Mouse (Mus musculus): ENCODE results near the gene Prkce. TPM values are rescaled to one million over a fixed set of nuclear protein-coding genes. Genes with fewer than 3 reads are reported as not detected.

The Prkce gene
- polyA plus RNA-seq, 1 experiment from 2014 or later, result 9.6 TPM

DNA sequence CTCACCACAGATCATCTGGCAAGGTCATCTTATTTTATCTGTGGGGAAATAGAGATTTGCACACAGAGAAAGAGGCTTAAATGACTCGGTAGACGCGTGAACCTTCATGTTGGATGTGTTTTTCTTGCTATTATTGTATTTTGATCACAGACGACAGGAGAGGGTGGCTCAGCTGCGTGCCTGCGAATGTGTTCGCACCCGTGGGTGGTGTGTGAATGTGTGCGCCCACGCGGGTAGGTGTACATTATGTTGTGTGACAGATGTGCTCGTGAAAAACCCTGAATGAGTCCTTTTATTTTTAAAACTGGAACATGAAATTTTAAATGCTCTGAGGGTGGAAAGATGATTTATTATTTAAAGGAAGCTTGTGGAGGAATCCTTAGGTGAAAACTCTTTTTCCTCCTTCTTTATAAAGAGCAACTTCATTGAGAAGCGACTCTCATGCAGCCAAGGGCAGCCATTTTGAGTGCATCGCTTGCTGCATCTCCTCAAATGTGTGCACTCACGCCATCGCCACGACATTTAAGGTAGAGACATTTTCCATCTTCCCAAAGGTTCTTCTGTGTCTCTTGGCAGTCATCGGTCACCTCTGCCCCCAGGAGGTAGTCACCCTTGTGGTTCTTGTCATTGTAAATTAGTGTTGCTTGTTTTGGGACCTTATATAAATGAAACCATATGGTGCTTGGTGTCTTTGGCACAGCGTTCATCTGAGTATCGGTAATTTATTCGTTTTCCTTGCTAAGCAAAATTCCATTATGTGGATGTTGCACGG lies 177.8 kb downstream of the Prkce start:
- Histone ChIP-seq H3K9ac (no peak overlapping the region), H3K4me2 (no peak overlapping the region), H3K4me3 (no peak overlapping the region), H3K9me3 (replicated peaks) (no peaks in the 10 kb centered on the region), H3K36me3 (no peaks in the 10 kb centered on the region), H3K27me3 (no peaks in the 10 kb centered on the region), H3K4me1 (replicated peaks) (peaks cover 19% of the 10 kb centered on the region), H3K27ac (no peak overlapping the region)
- 88% methylated on average over 22 of the region's 22 CpGs for WGBS
- no peak for ATAC-seq (replicated peaks; ENCODE audit: insufficient number of reproducible peaks, insufficient read depth, low FRiP score, low read depth)

DNA sequence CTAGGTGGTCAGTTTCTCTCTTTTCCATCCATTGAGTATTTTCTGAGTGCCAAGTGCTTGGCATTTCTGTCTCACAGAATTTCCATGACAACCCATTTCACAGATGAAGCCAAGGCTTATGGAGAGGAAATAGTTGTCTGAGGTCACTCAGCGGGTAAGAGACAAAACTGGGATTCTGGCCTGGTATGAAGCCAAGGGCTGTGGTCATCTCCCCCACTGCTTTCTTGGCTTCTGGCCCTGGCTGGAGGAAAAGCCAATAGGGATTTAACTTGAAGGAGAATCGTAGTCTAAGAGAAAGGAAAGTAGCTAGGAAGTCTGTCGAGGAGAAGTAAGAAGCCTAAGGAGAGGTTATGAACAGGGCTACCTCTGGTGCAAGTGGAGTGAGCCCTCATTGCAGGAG lies 182.7 kb downstream of the Prkce start:
- Histone ChIP-seq H3K4me2 (peak overlapping the region; percentile 52), H3K9ac (no peak overlapping the region), H3K4me3 (no peak overlapping the region), H3K27ac (peak overlapping the region; percentile 80), H3K9me3 (replicated peaks) (no peaks in the 10 kb centered on the region), H3K36me3 (no peaks in the 10 kb centered on the region), H3K4me1 (replicated peaks) (peaks cover 53% of the 10 kb centered on the region), H3K27me3 (no peaks in the 10 kb centered on the region)
- 56% methylated on average over 3 of the region's 3 CpGs for WGBS
- 0 out of 2 replicates have a peak, but pooled peaks have one; percentile 38 for ATAC-seq (replicated peaks; ENCODE audit: insufficient number of reproducible peaks, insufficient read depth, low FRiP score, low read depth)

DNA sequence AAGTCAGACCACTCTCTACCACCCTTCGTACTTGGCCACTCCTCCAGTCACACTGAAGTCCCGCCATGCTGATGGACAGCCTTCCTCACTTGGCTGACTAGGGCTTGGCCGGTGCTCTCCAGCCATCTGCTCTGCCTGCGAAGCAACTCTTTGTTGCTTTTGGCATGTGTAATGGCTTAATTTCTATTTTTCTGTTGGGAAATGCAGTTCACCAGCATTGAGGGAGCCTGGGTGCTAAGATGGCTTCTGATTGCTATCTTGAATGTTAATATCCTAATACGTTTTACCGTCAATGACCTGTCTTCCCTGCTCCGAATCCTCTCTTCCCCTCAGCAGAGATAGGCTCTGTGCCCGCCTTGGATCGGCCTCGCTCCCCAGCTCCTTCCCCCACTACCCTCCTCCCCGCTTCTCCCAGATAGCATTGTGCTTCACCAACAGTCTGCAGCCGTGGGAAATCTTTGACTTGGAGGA lies 183.2 kb downstream of the Prkce start:
- peak; percentile 68; the same call in 1 of the 2 replicates for ATAC-seq (replicated peaks; ENCODE audit: insufficient number of reproducible peaks, insufficient read depth, low FRiP score, low read depth)
- 26% methylated on average over 12 of the region's 12 CpGs for WGBS
- Histone ChIP-seq H3K4me1 (replicated peaks) (peaks cover 55% of the 10 kb centered on the region), H3K9me3 (replicated peaks) (no peaks in the 10 kb centered on the region), H3K4me2 (peak overlapping the region; percentile 52), H3K27ac (peak overlapping the region; percentile 80), H3K4me3 (peak overlapping the region; percentile 17; the same call in 1 of the 2 replicates), H3K36me3 (no peaks in the 10 kb centered on the region), H3K9ac (no peak overlapping the region), H3K27me3 (no peaks in the 10 kb centered on the region)

DNA sequence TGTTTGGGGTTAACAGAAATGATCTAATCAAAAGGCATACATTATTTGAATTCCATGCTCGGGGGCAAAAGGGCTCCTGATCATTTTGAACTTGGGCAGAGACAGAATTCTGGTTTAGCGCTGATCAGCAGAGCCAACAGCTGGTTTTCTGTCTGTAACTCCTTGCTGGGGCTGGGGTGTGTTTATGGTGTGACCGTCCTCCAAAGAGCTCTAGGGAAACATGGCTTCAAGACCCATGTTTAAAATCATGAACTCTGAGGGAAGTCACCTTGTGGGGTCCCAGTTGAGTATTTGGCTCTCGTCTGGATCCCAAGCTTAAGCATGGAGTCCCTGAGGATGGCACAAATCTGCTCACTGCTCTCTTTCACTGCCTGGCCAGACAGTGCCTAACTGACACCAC lies 183.7 kb downstream of the Prkce start:
- no peaks in the 10 kb centered on the region for H3K27me3 ChIP-seq
- no peak overlapping the region for H3K4me3 ChIP-seq
- H3K4me2 ChIP-seq, result peak overlapping the region; percentile 52
- 48% methylated on average over 4 of the region's 4 CpGs for WGBS
- no peaks in the 10 kb centered on the region for H3K9me3 ChIP-seq (replicated peaks)
- H3K4me1 ChIP-seq (replicated peaks), result peaks cover 60% of the 10 kb centered on the region
- no peaks in the 10 kb centered on the region for H3K36me3 ChIP-seq
- H3K27ac ChIP-seq, result peak overlapping the region; percentile 80
- no peak overlapping the region for H3K9ac ChIP-seq
- ATAC-seq (replicated peaks; ENCODE audit: insufficient number of reproducible peaks, insufficient read depth, low FRiP score, low read depth), result no peak

DNA sequence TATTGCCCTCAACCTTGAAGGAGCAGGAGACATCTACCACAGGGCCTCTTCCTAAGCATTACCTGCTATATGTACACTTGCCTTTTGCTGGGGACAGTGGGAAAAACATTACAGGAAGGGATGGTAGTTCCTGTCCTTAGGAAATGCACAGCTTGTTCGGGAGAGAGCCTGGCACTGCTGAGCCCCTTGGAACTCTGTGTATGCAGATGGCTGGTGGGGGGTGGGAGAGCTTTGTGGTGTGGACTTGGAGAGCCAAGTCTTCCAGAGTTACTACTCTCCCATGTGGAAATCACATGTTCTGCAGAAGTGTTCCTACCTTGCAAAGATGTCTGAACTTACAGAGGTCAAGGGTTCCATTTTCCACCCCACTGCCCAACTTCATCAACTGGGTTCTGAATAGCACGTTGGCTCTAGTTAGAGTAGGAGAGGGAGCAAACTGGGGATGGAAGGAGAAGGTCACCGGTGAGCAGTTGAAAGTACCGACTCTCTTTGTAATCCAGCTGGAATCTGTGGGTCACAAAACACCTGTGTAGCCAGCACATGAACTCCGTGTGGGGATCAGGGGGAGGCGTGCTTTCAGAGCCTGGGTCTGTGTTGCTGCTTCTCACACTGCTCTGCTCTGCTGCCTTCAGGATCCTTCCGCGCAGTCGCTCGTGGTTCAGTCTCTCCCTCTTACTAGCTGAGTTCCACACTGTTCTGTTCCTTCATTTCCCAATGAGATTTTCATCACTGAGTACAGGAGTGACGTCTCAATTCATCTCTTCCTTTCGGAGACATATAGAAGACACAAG lies 184.9 kb downstream of the Prkce start:
- H3K4me1 ChIP-seq (replicated peaks), result peaks cover 61% of the 10 kb centered on the region
- no peak overlapping the region for H3K27ac ChIP-seq
- no peaks in the 10 kb centered on the region for H3K9me3 ChIP-seq (replicated peaks)
- H3K4me3 ChIP-seq, result no peak overlapping the region
- H3K27me3 ChIP-seq, result no peaks in the 10 kb centered on the region
- no peak for ATAC-seq (replicated peaks; ENCODE audit: insufficient number of reproducible peaks, insufficient read depth, low FRiP score, low read depth)
- H3K9ac ChIP-seq, result no peak overlapping the region
- 83% methylated on average over 12 of the region's 12 CpGs for WGBS
- H3K36me3 ChIP-seq, result no peaks in the 10 kb centered on the region
- H3K4me2 ChIP-seq, result no peak overlapping the region

DNA sequence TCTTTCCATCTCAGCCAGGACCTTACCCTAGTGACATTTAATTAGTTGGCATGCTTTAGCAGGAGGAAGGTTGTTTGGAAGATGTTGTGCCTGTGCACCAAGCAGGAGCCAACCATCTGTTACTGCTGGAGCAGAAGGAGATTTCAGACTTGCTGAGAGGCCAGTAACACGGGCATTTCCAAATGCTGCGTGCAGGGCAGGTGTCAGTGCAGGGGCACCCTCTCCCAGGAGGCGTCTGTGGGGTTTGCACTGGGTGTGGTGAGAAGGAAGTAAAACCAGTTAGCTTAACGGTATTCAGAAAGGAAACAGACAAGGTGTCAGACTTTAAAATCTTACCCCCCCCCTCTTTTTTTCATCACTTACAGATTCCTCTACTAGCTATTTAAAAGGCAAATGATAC lies 186.1 kb downstream of the Prkce start:
- no peaks in the 10 kb centered on the region for H3K36me3 ChIP-seq
- no peak overlapping the region for H3K4me3 ChIP-seq
- no peak overlapping the region for H3K9ac ChIP-seq
- WGBS, result 44% methylated on average over 4 of the region's 4 CpGs
- H3K9me3 ChIP-seq (replicated peaks), result no peaks in the 10 kb centered on the region
- no peak overlapping the region for H3K4me2 ChIP-seq
- no peaks in the 10 kb centered on the region for H3K27me3 ChIP-seq
- no peak overlapping the region for H3K27ac ChIP-seq
- H3K4me1 ChIP-seq (replicated peaks), result peaks cover 66% of the 10 kb centered on the region
- no peak for ATAC-seq (replicated peaks; ENCODE audit: insufficient number of reproducible peaks, insufficient read depth, low FRiP score, low read depth)

DNA sequence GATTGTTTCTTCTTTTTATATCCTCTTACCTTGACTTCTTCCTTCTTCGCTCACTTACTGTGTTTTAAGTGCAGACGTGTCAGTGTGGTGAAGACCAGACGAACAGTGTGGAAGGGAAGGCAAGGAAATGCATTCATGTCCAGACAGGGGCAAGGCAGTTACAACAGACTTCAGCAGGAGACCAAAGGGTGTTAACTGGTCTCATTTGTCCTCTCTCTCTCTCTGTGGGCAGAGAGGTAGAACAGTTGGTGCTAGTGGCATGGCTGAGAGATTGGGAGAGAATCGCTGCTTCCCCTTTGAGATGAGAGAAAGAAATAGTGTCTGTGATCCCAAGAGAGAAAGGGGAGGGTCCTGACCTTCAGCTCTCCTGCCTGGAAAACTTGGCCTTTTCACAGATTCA lies 186.5 kb downstream of the Prkce start:
- Histone ChIP-seq H3K4me3 (no peak overlapping the region), H3K36me3 (no peaks in the 10 kb centered on the region), H3K27me3 (no peaks in the 10 kb centered on the region), H3K9ac (no peak overlapping the region), H3K9me3 (replicated peaks) (no peaks in the 10 kb centered on the region), H3K4me1 (replicated peaks) (peaks cover 70% of the 10 kb centered on the region), H3K27ac (no peak overlapping the region), H3K4me2 (no peak overlapping the region)
- ATAC-seq (replicated peaks; ENCODE audit: insufficient number of reproducible peaks, insufficient read depth, low FRiP score, low read depth), result no peak
- 60% methylated on average over 4 of the region's 4 CpGs for WGBS

DNA sequence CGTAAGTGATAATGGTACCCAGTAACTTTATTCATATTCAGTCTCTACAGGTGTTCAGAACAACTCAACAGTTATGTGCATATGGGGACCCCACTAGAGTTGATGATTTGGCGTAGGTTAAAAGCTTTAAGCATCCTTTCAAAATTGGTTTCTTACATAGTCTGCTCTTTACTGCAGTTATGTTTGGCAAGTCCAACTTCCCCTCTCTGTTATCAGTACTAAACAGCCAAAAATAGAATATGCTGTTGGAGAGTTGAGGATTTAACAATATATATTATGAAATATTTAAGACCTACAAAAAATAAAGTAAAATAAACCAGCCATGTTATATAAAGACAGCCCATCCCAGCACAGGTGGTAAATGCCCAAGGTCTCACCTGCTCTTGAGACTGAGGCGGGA lies 187.3 kb downstream of the Prkce start:
- Histone ChIP-seq H3K4me2 (no peak overlapping the region), H3K27me3 (no peaks in the 10 kb centered on the region), H3K4me1 (replicated peaks) (peaks cover 70% of the 10 kb centered on the region)

DNA sequence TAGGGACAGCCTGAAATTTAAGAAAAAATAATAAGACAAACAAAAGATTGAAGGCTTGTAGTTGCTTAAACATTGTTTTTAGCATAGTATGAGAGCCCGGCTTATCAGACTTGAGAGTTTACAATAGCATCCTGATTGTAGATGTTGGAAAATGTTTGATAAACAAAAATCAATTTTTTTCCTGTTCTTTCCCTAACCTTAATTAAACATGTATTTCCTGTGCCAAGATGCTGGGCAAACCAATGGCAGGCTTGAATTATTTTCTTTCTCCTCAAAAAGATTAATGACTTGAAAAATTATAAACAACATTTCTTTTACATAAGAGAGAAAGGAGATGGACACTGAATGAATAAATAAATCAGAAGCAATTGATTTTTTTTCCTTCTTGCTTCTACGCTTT lies 187.7 kb downstream of the Prkce start:
- no peak overlapping the region for H3K27ac ChIP-seq
- no peaks in the 10 kb centered on the region for H3K9me3 ChIP-seq (replicated peaks)
- WGBS, result 90% methylated on average over 2 of the region's 2 CpGs
- H3K4me3 ChIP-seq, result no peak overlapping the region
- H3K4me2 ChIP-seq, result no peak overlapping the region
- no peaks in the 10 kb centered on the region for H3K27me3 ChIP-seq
- no peak overlapping the region for H3K9ac ChIP-seq
- no peak for ATAC-seq (replicated peaks; ENCODE audit: insufficient number of reproducible peaks, insufficient read depth, low FRiP score, low read depth)
- no peaks in the 10 kb centered on the region for H3K36me3 ChIP-seq
- H3K4me1 ChIP-seq (replicated peaks), result peaks cover 66% of the 10 kb centered on the region

More for the DNA sequence above, 187.3 kb downstream of the Prkce start:
- H3K9ac ChIP-seq, result no peak overlapping the region
- H3K9me3 ChIP-seq (replicated peaks), result no peaks in the 10 kb centered on the region
- H3K36me3 ChIP-seq, result no peaks in the 10 kb centered on the region
- H3K4me3 ChIP-seq, result no peak overlapping the region
- 68% methylated on average over 3 of the region's 3 CpGs for WGBS
- ATAC-seq (replicated peaks; ENCODE audit: insufficient number of reproducible peaks, insufficient read depth, low FRiP score, low read depth), result no peak
- H3K27ac ChIP-seq, result no peak overlapping the region

DNA sequence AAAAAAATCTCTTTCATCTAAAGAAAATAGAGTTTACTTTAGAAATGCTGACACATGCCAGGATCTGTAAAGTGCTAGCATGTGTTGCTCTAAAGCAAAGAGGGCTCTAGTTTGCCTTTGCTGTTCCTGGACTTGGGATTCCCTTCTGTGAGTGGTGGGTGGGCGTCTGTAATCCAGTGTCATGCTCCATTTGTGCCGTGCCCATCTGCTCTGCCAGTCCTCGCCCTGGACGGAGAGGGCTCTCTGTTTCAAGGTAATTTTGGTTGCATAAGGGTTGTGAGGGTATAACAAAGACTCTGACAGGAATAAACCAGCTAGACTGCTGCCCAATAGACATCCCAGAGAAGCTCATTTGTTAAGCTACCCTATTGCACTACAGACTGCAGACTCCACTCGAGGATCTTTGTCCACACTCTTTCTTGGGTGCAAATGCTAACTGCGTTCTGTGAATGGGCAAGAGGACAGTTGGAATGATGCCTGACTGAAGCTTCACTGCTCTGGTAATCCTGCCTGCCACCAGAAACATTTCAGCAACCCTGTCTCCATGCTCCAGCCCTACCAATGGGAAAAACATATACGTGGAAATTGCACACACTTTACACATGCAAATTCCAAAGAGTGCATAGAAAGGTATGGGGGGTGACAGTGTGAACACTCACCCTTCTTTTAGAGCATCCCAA lies 188.3 kb downstream of the Prkce start:
- H3K27me3 ChIP-seq, result no peaks in the 10 kb centered on the region
- 80% methylated on average over 7 of the region's 7 CpGs for WGBS
- H3K4me2 ChIP-seq, result no peak overlapping the region
- H3K4me3 ChIP-seq, result no peak overlapping the region
- H3K36me3 ChIP-seq, result no peaks in the 10 kb centered on the region
- no peaks in the 10 kb centered on the region for H3K9me3 ChIP-seq (replicated peaks)
- no peak for ATAC-seq (replicated peaks; ENCODE audit: insufficient number of reproducible peaks, insufficient read depth, low FRiP score, low read depth)
- H3K4me1 ChIP-seq (replicated peaks), result peaks cover 60% of the 10 kb centered on the region
- no peak overlapping the region for H3K9ac ChIP-seq
- no peak overlapping the region for H3K27ac ChIP-seq

DNA sequence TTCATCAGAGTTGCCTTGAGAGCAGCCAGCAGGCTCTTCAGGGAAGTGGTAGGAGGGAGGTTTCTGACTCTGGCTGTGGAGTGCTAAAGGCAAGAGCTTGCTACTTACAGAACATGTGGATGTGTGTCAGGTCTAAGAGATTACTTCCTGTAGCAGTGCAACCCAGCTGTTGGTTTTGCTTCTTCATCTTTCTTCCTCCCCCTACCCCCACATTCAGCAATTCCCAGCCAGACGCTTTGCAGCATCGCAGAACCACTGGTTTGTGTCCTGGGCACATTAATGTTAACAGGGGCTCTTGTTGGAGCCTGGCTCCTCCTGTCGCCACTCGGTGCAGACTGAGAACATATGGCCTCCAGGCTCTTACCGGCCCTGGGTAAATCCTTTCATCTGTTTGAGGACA lies 190.8 kb downstream of the Prkce start:
- Histone ChIP-seq H3K9ac (no peak overlapping the region), H3K9me3 (replicated peaks) (no peaks in the 10 kb centered on the region), H3K27ac (peak overlapping the region; percentile 55), H3K27me3 (no peaks in the 10 kb centered on the region), H3K4me2 (no peak overlapping the region), H3K4me3 (no peak overlapping the region), H3K4me1 (replicated peaks) (peaks cover 42% of the 10 kb centered on the region), H3K36me3 (no peaks in the 10 kb centered on the region)
- ATAC-seq (replicated peaks; ENCODE audit: insufficient number of reproducible peaks, insufficient read depth, low FRiP score, low read depth), result 0 out of 2 replicates have a peak, but pooled peaks have one; percentile 31
- WGBS, result 15% methylated on average over 5 of the region's 5 CpGs
